Mouse (Mus musculus): Measurements from ENCODE around the gene Zc3h14. TPM values are rescaled to one million over a fixed set of nuclear protein-coding genes. Genes with fewer than 3 reads are reported as not detected.

Gene Zc3h14
- total RNA-seq (2021), result 10 to 100 TPM; 56.0 to 59.8 TPM
- long read RNA-seq, experiment 1, transcript Zc3h14-203 (15 exons, 3,146 nt), result minor isoform, 24 of 93 reads
- long read RNA-seq, experiment 1, transcript Zc3h14-204 (17 exons, 3,514 nt), result major isoform, 34 of 93 reads
- long read RNA-seq, experiment 1, partial matches to known transcripts, result 6 of 93 reads
- long read RNA-seq, experiment 1, other reads (novel, unspliced or antisense), result 25 of 93 reads
- long read RNA-seq, experiment 2, transcript Zc3h14-203 (15 exons, 3,146 nt), result minor isoform, 10 of 43 reads
- long read RNA-seq, experiment 2, transcript Zc3h14-204 (17 exons, 3,514 nt), result major isoform, 14 of 43 reads
- long read RNA-seq, experiment 2, partial matches to known transcripts, result 0 of 43 reads
- long read RNA-seq, experiment 2, other reads (novel, unspliced or antisense), result 17 of 43 reads

GRCm38 (mm10) chr12:98746746-98747379, at the start of gene Zc3h14:
Gene Zc3h14, plus strand, starts transcription at chr12:98746964.
- peak; percentile 93 to 94 for DNase-seq

GRCm38 (mm10) chr12:98697202-98697601, 49.6 kb upstream of the Zc3h14 start:
- no peak for DNase-seq

- no peak for DNase-seq
Observed at GRCm38 (mm10) chr12:98701564-98701963, 45.2 kb upstream of the Zc3h14 start.

GRCm38 (mm10) chr12:98703554-98703953, 43.2 kb upstream of the Zc3h14 start:
- DNase-seq, result no peak

GRCm38 (mm10) chr12:98703961-98704360, 42.8 kb upstream of the Zc3h14 start:
- no peak for DNase-seq

GRCm38 (mm10) chr12:98712819-98713218, 33.9 kb upstream of the Zc3h14 start:
- DNase-seq, result no peak

- DNase-seq, result no peak
Observed at GRCm38 (mm10) chr12:98713621-98714103, 33.1 kb upstream of the Zc3h14 start.

GRCm38 (mm10) chr12:98714757-98715156, 32.0 kb upstream of the Zc3h14 start:
- DNase-seq, result peak in 1 of 2 experiments; percentile 33

GRCm38 (mm10) chr12:98716142-98716541, 30.6 kb upstream of the Zc3h14 start:
- DNase-seq, result no peak

GRCm38 (mm10) chr12:98720628-98721027, 26.1 kb upstream of the Zc3h14 start:
- no peak for DNase-seq

GRCm38 (mm10) chr12:98721030-98721429, 25.7 kb upstream of the Zc3h14 start:
- DNase-seq, result no peak

GRCm38 (mm10) chr12:98724224-98724623, 22.5 kb upstream of the Zc3h14 start:
- no peak for DNase-seq

GRCm38 (mm10) chr12:98724976-98725375, 21.8 kb upstream of the Zc3h14 start:
- DNase-seq, result no peak

GRCm38 (mm10) chr12:98726078-98726477, 20.7 kb upstream of the Zc3h14 start:
- DNase-seq, result no peak

- DNase-seq, result no peak
Observed at GRCm38 (mm10) chr12:98727186-98727585, 19.6 kb upstream of the Zc3h14 start.

- no peak for DNase-seq
Observed at GRCm38 (mm10) chr12:98730682-98731081, 16.1 kb upstream of the Zc3h14 start.

GRCm38 (mm10) chr12:98733165-98733564, 13.6 kb upstream of the Zc3h14 start:
- DNase-seq, result no peak

- no peak for DNase-seq
Observed at GRCm38 (mm10) chr12:98733776-98734175, 13.0 kb upstream of the Zc3h14 start.

GRCm38 (mm10) chr12:98734246-98734879, 12.4 kb upstream of the Zc3h14 start:
- DNase-seq, result peak; percentile 88 to 93

GRCm38 (mm10) chr12:98734880-98735801, 11.6 kb upstream of the Zc3h14 start:
- no peak for DNase-seq

- DNase-seq, result peak; percentile 81 to 84
Observed at GRCm38 (mm10) chr12:98736951-98737800, 9.6 kb upstream of the Zc3h14 start, which contains the start of gene Ptpn21. Gene Ptpn21, minus strand, starts transcription at chr12:98737405.

Measured in heart, adult 18-20 months (tissue).